In the genomic region with DNA sequence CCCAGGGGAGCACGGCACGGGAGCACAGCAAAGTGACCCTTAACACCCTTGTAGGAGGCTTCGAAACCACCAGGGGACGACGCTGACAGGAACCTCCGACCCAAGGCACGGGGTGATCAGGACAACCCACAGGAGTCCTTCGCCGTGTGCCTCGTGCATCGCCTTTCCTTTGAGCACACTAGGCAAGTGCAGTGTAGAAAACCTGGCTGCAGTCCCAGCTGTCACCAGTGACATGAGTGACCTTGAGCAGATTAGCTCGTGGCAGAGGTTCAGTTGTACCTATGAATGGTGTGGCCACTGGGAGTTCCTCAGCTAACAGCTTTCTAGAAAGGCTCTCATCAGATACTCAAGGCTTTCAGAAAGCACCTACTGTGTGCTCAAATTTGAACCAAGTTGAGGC, we compare ENCODE assay signal across 8 mouse cellular contexts. TPM values are rescaled to one million over a fixed set of nuclear protein-coding genes. Genes with fewer than 3 reads are reported as not detected.
A peak's percentile ranks its signal among the peaks of the same experiment; 100 is the strongest.
DNase-seq lines count a peak whose midpoint lies in the region; ATAC-seq and TF ChIP-seq lines count a peak whose summit lies in the region.
"Had no signal": no experiment of that assay in that cellular context is flagged by ENCODE, and none has a peak within 500 bp of the region (broad histone marks: within the 10 kb centered on the region; RNA-seq: fewer than 3 reads in every experiment).

No protein-coding gene starts in this region.

- WGBS in kidney, adult 2 months = 22% methylated on average over 12 of the region's 12 CpGs
- 53% methylated on average over 12 of the region's 12 CpGs for WGBS in liver, embryonic 16.5 days (ENCODE audit: insufficient replicate concordance)
- 66% methylated on average over 12 of the region's 12 CpGs for WGBS in midbrain, embryonic 15.5 days

- peak; percentile 27; the same call in 1 of the 2 replicates for ATAC-seq in granulocyte monocyte progenitor cell, adult 5-6 weeks (replicated peaks; ENCODE audit: poor library complexity, severe bottlenecking)
- ATAC-seq in liver, embryonic 16.5 days (ENCODE audit: low read depth) = peak; percentile 53
- ATAC-seq in midbrain, embryonic 15.5 days (replicated peaks) = no peak

- no peak for TF ChIP-seq POLR2A in kidney, adult 2 months (IDR thresholded peaks at IDR 0.05; ENCODE audit: low read depth, low read length)

- H3K9ac ChIP-seq in liver, embryonic 16.5 days (ENCODE audit: low read depth, low read length) = peak overlapping the region; percentile 16; the same call in 1 of the 2 replicates
- H3K9ac ChIP-seq in midbrain, embryonic 15.5 days = no peak overlapping the region
- H3K9ac ChIP-seq: embryonic facial prominence, embryonic 13.5 days had no signal

- peak overlapping the region; percentile 30; the same call in 1 of the 2 replicates for H3K4me2 ChIP-seq in liver, embryonic 16.5 days (ENCODE audit: low read depth, low read length)
- no peak overlapping the region for H3K4me2 ChIP-seq in midbrain, embryonic 15.5 days
- H3K4me2 ChIP-seq: embryonic facial prominence, embryonic 13.5 days had no signal

- TF ChIP-seq CTCF in kidney, adult 2 months (conservative IDR thresholded peaks at IDR 0.05; ENCODE audit: insufficient read depth, insufficient read length, low read depth, low read length) = 0 out of 2 replicates have a peak, but pooled peaks have one; percentile 16

- peak; percentile 88 to 93 for DNase-seq in adrenal gland, adult (ENCODE audit: inconsistent age in 2 of 2, low spot score in 1 of 2)
- peak; percentile 89 for DNase-seq in kidney, adult 2 months
- DNase-seq in thymus, postnatal 0 days (ENCODE audit: low spot score) = no peak
- DNase-seq in Muller cell, postnatal 12 days (ENCODE audit: inconsistent ontology term) = no peak

- peaks cover 64% of the 10 kb centered on the region for H3K4me1 ChIP-seq in kidney, adult 2 months (ENCODE audit: control insufficient read depth, insufficient read depth, low read length)
- H3K4me1 ChIP-seq in liver, embryonic 16.5 days (ENCODE audit: control insufficient read depth, low read depth, low read length) = peaks cover 32% of the 10 kb centered on the region
- no peaks in the 10 kb centered on the region for H3K4me1 ChIP-seq in midbrain, embryonic 15.5 days

- peak overlapping the region; percentile 88 for H3K27ac ChIP-seq in kidney, adult 2 months (ENCODE audit: insufficient read depth, low read depth, low read length)
- H3K27ac ChIP-seq in liver, embryonic 16.5 days (ENCODE audit: low read length) = peak overlapping the region; percentile 85
- no peak overlapping the region for H3K27ac ChIP-seq in midbrain, embryonic 15.5 days
- H3K27ac ChIP-seq: embryonic facial prominence, embryonic 13.5 days had no signal

- no peaks in the 10 kb centered on the region for H3K9me3 ChIP-seq in liver, embryonic 16.5 days (replicated peaks; ENCODE audit: control insufficient read depth, low read length)
- no peaks in the 10 kb centered on the region for H3K9me3 ChIP-seq in midbrain, embryonic 15.5 days
- H3K9me3 ChIP-seq: embryonic facial prominence, embryonic 13.5 days had no signal

- H3K36me3 ChIP-seq in kidney, adult 2 months (ENCODE audit: control insufficient read depth, insufficient read depth, low read length) = no peaks in the 10 kb centered on the region
- no peaks in the 10 kb centered on the region for H3K36me3 ChIP-seq in liver, embryonic 16.5 days (ENCODE audit: control insufficient read depth, insufficient read depth)
- H3K36me3 ChIP-seq in midbrain, embryonic 15.5 days (replicated peaks) = no peaks in the 10 kb centered on the region
- H3K36me3 ChIP-seq: embryonic facial prominence, embryonic 13.5 days had no signal

- no peak overlapping the region for H3K4me3 ChIP-seq in kidney, adult 2 months (ENCODE audit: insufficient read depth, low read depth, low read length)
- H3K4me3 ChIP-seq in liver, embryonic 16.5 days (ENCODE audit: low read depth, low read length) = no peak overlapping the region
- no peak overlapping the region for H3K4me3 ChIP-seq in midbrain, embryonic 15.5 days
- H3K4me3 ChIP-seq: embryonic facial prominence, embryonic 13.5 days had no signal

- H3K27me3 ChIP-seq in kidney, adult 2 months (replicated peaks; ENCODE audit: control insufficient read depth, insufficient read depth, low read length) = no peaks in the 10 kb centered on the region
- H3K27me3 ChIP-seq in liver, embryonic 16.5 days (ENCODE audit: control insufficient read depth, insufficient read depth, low read depth, low read length) = no peaks in the 10 kb centered on the region
- H3K27me3 ChIP-seq in midbrain, embryonic 15.5 days (replicated peaks) = no peaks in the 10 kb centered on the region
- H3K27me3 ChIP-seq: embryonic facial prominence, embryonic 13.5 days had no signal

RNA-seq across cellular contexts. Expression of a gene that starts 22.0 kb away (rescaled TPM):
- total RNA-seq in granulocyte monocyte progenitor cell, adult 5-6 weeks (2014; fragmentation: Nextera tagmentation) = not detected in 2 replicates
- total RNA-seq in granulocyte monocyte progenitor cell, adult 5-6 weeks (2017) = not detected in 2 replicates
- polyA plus RNA-seq in kidney, adult 2 months (2012; rRNA removed) = 29.5 and 33.6 TPM in 2 replicates
- polyA plus RNA-seq in liver, embryonic 16.5 days (2015; fragmentation: Nextera tagmentation; extraction: Ambion mirVana) = 3.4 and 4.2 TPM in 2 replicates
- polyA plus RNA-seq in thymus, postnatal 0 days (2015; fragmentation: Nextera tagmentation; extraction: Ambion mirVana) = 17.0 and 18.4 TPM in 2 replicates
- polyA plus RNA-seq in midbrain, embryonic 15.5 days (2015; fragmentation: Nextera tagmentation; extraction: Ambion mirVana) = 11.1 and 12.2 TPM in 2 replicates

RNA-seq across cellular contexts. Expression of a gene that starts 47.8 kb away (rescaled TPM):
- 2,911 and 2,968 TPM in 2 replicates for total RNA-seq in granulocyte monocyte progenitor cell, adult 5-6 weeks (2014; fragmentation: Nextera tagmentation)
- total RNA-seq in granulocyte monocyte progenitor cell, adult 5-6 weeks (2017) = 2,703 and 3,256 TPM in 2 replicates
- 145 and 243 TPM in 2 replicates for polyA plus RNA-seq in kidney, adult 2 months (2012; rRNA removed)
- 370 and 434 TPM in 2 replicates for polyA plus RNA-seq in liver, embryonic 16.5 days (2015; fragmentation: Nextera tagmentation; extraction: Ambion mirVana)
- polyA plus RNA-seq in thymus, postnatal 0 days (2015; fragmentation: Nextera tagmentation; extraction: Ambion mirVana) = 1,259 and 1,312 TPM in 2 replicates
- 472 and 477 TPM in 2 replicates for polyA plus RNA-seq in midbrain, embryonic 15.5 days (2015; fragmentation: Nextera tagmentation; extraction: Ambion mirVana)

Comparison
In these comparisons a context has a peak if more than half of its experiments do, and no peak if none do; other contexts are left out.
1. DNase-seq: peak in adrenal gland, adult (2 of 2) and kidney, adult 2 months (single experiment); none in thymus, postnatal 0 days (single experiment) and Muller cell, postnatal 12 days (single experiment).